In the genomic region with DNA sequence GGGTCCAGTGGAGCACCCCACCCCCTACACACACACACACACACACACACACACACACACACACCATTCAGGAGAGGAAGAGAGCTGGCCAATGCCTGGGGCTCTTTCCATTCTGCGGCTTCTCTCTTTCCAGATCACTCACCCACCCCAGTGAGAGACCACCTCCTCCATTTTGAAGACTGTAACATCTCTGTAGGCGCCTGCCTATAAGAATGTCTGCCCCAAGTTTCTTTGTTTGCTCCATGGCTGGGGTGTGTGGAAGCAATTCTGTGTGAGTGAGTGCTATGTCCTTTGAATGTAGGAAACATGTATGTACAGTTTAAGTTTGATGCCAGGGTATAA, we compare ENCODE assay signal across 8 mouse cellular contexts. TPM values are rescaled to one million over a fixed set of nuclear protein-coding genes. Genes with fewer than 3 reads are reported as not detected.
DNase-seq lines count a peak whose midpoint lies in the region; ATAC-seq and TF ChIP-seq lines count a peak whose summit lies in the region.

No protein-coding gene starts in this region.

- H3K4me1 ChIP-seq in heart, adult 2 months (ENCODE audit: control insufficient read depth, insufficient read depth, low read length), result peaks cover 1% of the 10 kb centered on the region; the same call in 1 of the 2 replicates
- peaks cover 19% of the 10 kb centered on the region for H3K4me1 ChIP-seq in heart, postnatal 0 days (ENCODE audit: control insufficient read depth, insufficient read depth)
- H3K4me1 ChIP-seq in liver, embryonic 16.5 days (ENCODE audit: control insufficient read depth, low read depth, low read length), result no peaks in the 10 kb centered on the region; the same call in 1 of the 2 replicates

- no peaks in the 10 kb centered on the region for H3K9me3 ChIP-seq in heart, postnatal 0 days (replicated peaks; ENCODE audit: control insufficient read depth, low read length)
- no peaks in the 10 kb centered on the region for H3K9me3 ChIP-seq in liver, embryonic 16.5 days (replicated peaks; ENCODE audit: control insufficient read depth, low read length)

- H3ac ChIP-seq in C2C12 (ENCODE audit: control insufficient read depth, insufficient read length, low read depth), result peak overlapping the region; percentile 85

- no peak for DNase-seq in heart, adult 2 months
- DNase-seq in heart, adult 11 months, result no peak
- no peak for DNase-seq in heart, postnatal 0 days (ENCODE audit: low spot score)
- DNase-seq in cerebellum, adult 9-11 months, result no peak
- no peak for DNase-seq in cerebellum, postnatal 10 days

- H3K36me3 ChIP-seq in heart, adult 2 months (ENCODE audit: control insufficient read depth, insufficient read depth, low read length), result no peaks in the 10 kb centered on the region
- H3K36me3 ChIP-seq in C2C12 (ENCODE audit: control insufficient read depth, insufficient read depth), result peaks cover 18% of the 10 kb centered on the region
- no peaks in the 10 kb centered on the region for H3K36me3 ChIP-seq in heart, postnatal 0 days (replicated peaks; ENCODE audit: control insufficient read depth, insufficient read depth, low read length)
- no peaks in the 10 kb centered on the region for H3K36me3 ChIP-seq in liver, embryonic 16.5 days (ENCODE audit: control insufficient read depth, insufficient read depth)

- intact Hi-C loops in heart, adult 2 months (cut with DNase I), result no loop called here

- peak overlapping the region; percentile 60 for H3K9ac ChIP-seq in heart, adult 2 months (ENCODE audit: low read depth, low read length)
- peak overlapping the region; percentile 80 for H3K9ac ChIP-seq in heart, postnatal 0 days (replicated peaks; ENCODE audit: low read depth, low read length)
- H3K9ac ChIP-seq in liver, embryonic 16.5 days (ENCODE audit: low read depth, low read length), result no peak overlapping the region

- no peak for TF ChIP-seq POLR2A in heart, adult 2 months (IDR thresholded peaks at IDR 0.05; ENCODE audit: insufficient read depth, low read depth, low read length)

- H3K79me3 ChIP-seq in C2C12 (ENCODE audit: low read depth), result peaks cover 58% of the 10 kb centered on the region

- H3K4me2 ChIP-seq in heart, postnatal 0 days (ENCODE audit: low read depth, low read length), result peak overlapping the region; percentile 93
- H3K4me2 ChIP-seq in liver, embryonic 16.5 days (ENCODE audit: low read depth, low read length), result peak overlapping the region; percentile 17; the same call in 1 of the 2 replicates

- 50% methylated on average over 2 of the region's 2 CpGs for WGBS in heart, adult 2 months
- WGBS in heart, postnatal 0 days, result 13% methylated on average over 2 of the region's 2 CpGs
- 10% methylated on average over 2 of the region's 2 CpGs for WGBS in liver, embryonic 16.5 days (ENCODE audit: insufficient replicate concordance)

- TF ChIP-seq CTCF in heart, adult 2 months (IDR thresholded peaks at IDR 0.05), result no peak
- no peak for TF ChIP-seq CTCF in C2C12 (IDR thresholded peaks at IDR 0.05; ENCODE audit: control insufficient read depth, insufficient read depth, insufficient read length)
- TF ChIP-seq CTCF in heart, postnatal 0 days (IDR thresholded peaks at IDR 0.05; ENCODE audit: low read depth), result no peak

- peak overlapping the region; percentile 66 for H3K4me3 ChIP-seq in heart, adult 2 months
- peak overlapping the region; percentile 54 for H3K4me3 ChIP-seq in C2C12 (ENCODE audit: insufficient read depth, poor library complexity, severe bottlenecking)
- peak overlapping the region; percentile 86 for H3K4me3 ChIP-seq in heart, postnatal 0 days (ENCODE audit: low read depth, low read length)
- no peak overlapping the region for H3K4me3 ChIP-seq in liver, embryonic 16.5 days (ENCODE audit: low read depth, low read length)

- H3K79me2 ChIP-seq in heart, adult 2 months (replicated peaks; ENCODE audit: control insufficient read depth, insufficient read depth, low read length), result no peaks in the 10 kb centered on the region
- peaks cover 68% of the 10 kb centered on the region for H3K79me2 ChIP-seq in C2C12 (ENCODE audit: control insufficient read depth, insufficient read depth)

- TF ChIP-seq EP300 in heart, adult 2 months (IDR thresholded peaks at IDR 0.05; ENCODE audit: insufficient read depth, low read depth, low read length), result no peak
- TF ChIP-seq EP300 in heart, postnatal 0 days (IDR thresholded peaks at IDR 0.05; ENCODE audit: low read depth), result no peak

- H3K27ac ChIP-seq in heart, adult 2 months, result no peak overlapping the region; the same call in 1 of the 2 replicates
- peak overlapping the region; percentile 67 for H3K27ac ChIP-seq in heart, postnatal 0 days (ENCODE audit: low read depth)
- H3K27ac ChIP-seq in liver, embryonic 16.5 days (ENCODE audit: low read length), result no peak overlapping the region

- H3K27me3 ChIP-seq in heart, adult 2 months (ENCODE audit: control insufficient read depth, insufficient read depth, low read length), result no peaks in the 10 kb centered on the region
- no peaks in the 10 kb centered on the region for H3K27me3 ChIP-seq in C2C12 (ENCODE audit: control insufficient read depth, insufficient read depth, insufficient read length)
- H3K27me3 ChIP-seq in heart, postnatal 0 days (ENCODE audit: control insufficient read depth, insufficient read depth, low read length), result no peaks in the 10 kb centered on the region
- H3K27me3 ChIP-seq in liver, embryonic 16.5 days (ENCODE audit: control insufficient read depth, insufficient read depth, low read depth, low read length), result peaks cover 40% of the 10 kb centered on the region

- ATAC-seq in heart, postnatal 0 days (ENCODE audit: insufficient read depth, low read depth), result no peak
- no peak for ATAC-seq in liver, embryonic 16.5 days (ENCODE audit: low read depth)
- ATAC-seq in frontal cortex, adult (ENCODE audit: low TSS enrichment), result no peak

TF ChIP-seq in C2C12, 6 proteins besides CTCF, POLR2A, EP300 and RAD21:
- TF ChIP-seq MAX (IDR thresholded peaks at IDR 0.05) (no peak), MYOD1 (IDR thresholded peaks at IDR 0.05; ENCODE audit: control insufficient read depth, insufficient read length, low read depth) (no peak), FOSL1 (IDR thresholded peaks at IDR 0.05; ENCODE audit: insufficient read depth, low read length, poor library complexity, severe bottlenecking) (no peak), USF1 (IDR thresholded peaks at IDR 0.05; ENCODE audit: low read depth) (no peak)

RNA-seq across cellular contexts. Expression of gene Kirrel, which starts 1.5 kb away (rescaled TPM):
- 1 to 10 TPM; 6.2 to 7.5 TPM for total RNA-seq in heart, adult 2 months (2021)
- 6.0 and 9.1 TPM in 2 replicates for polyA plus RNA-seq in heart, adult 2 months (2012; rRNA removed)
- polyA plus RNA-seq in C2C12 (2012; fragmentation: generic; extraction: Trizol), result 42.4 TPM
- total RNA-seq in heart, postnatal 0 days (2014; rRNA removed; ENCODE audit: low replicate concordance), result 13.9 and 23.2 TPM in 2 replicates
- 2.6 and 3.5 TPM in 2 replicates for polyA plus RNA-seq in heart, postnatal 0 days (2015; fragmentation: Nextera tagmentation; extraction: Ambion mirVana)
- 0.71 TPM in 2 replicates for polyA plus RNA-seq in liver, embryonic 16.5 days (2015; fragmentation: Nextera tagmentation; extraction: Ambion mirVana)
